Mouse (Mus musculus): ENCODE measurements at regions not wholly inside any gene's neighbourhood (a gene's known extent, or its start where the extent isn't known, plus 50 kb on each side); places are given as distances from the start of the nearest gene placed in this dataset.
"Not testable (repeated sequence)": the region's sequence is repeated elsewhere in the genome, so short reads cannot be mapped to it uniquely, and the experiment has no call there.

GRCm38 (mm10) chr6:5663433-5664175 is 61.8 kb upstream of the Dync1i1 start:
- DNase-seq, result no peak

- DNase-seq, result peak; percentile 71
Observed at GRCm38 (mm10) chr6:5645150-5645732, 80.2 kb upstream of the Dync1i1 start.

- no peak for DNase-seq
Observed at GRCm38 (mm10) chr6:5634222-5634621, 91.2 kb upstream of the Dync1i1 start.

GRCm38 (mm10) chr6:5633036-5633708 is 92.3 kb upstream of the Dync1i1 start:
- DNase-seq, result peak; percentile 67

GRCm38 (mm10) chr6:5624085-5624484 is 101.4 kb upstream of the Dync1i1 start:
- DNase-seq, result no peak

- no peak for DNase-seq
Observed at GRCm38 (mm10) chr6:5621582-5621981, 103.9 kb upstream of the Dync1i1 start.

GRCm38 (mm10) chr6:5594011-5594410 is 97.9 kb upstream of the Pdk4 start:
- DNase-seq, result peak; percentile 6

- peak; percentile 58 for DNase-seq
Observed at GRCm38 (mm10) chr6:5589635-5590034, 93.5 kb upstream of the Pdk4 start.

- no peak for DNase-seq
Observed at GRCm38 (mm10) chr6:5582923-5583525, 86.9 kb upstream of the Pdk4 start.

- not testable (repeated sequence) for DNase-seq
Observed at GRCm38 (mm10) chr6:5576891-5577290, 80.8 kb upstream of the Pdk4 start.

- DNase-seq, result no peak
Observed at GRCm38 (mm10) chr6:5566582-5566981, 70.5 kb upstream of the Pdk4 start.

- no peak for DNase-seq
Observed at GRCm38 (mm10) chr6:5565049-5565448, 68.9 kb upstream of the Pdk4 start.

- DNase-seq, result no peak
Observed at GRCm38 (mm10) chr6:5553703-5554394, 57.7 kb upstream of the Pdk4 start.

- no peak for DNase-seq
Observed at GRCm38 (mm10) chr6:5550067-5550466, 54.0 kb upstream of the Pdk4 start.

Data from adrenal gland, adult 2 months (tissue).